Mouse (Mus musculus): ENCODE results near the gene 5730596B20Rik.

Gene 5730596B20Rik

DNA sequence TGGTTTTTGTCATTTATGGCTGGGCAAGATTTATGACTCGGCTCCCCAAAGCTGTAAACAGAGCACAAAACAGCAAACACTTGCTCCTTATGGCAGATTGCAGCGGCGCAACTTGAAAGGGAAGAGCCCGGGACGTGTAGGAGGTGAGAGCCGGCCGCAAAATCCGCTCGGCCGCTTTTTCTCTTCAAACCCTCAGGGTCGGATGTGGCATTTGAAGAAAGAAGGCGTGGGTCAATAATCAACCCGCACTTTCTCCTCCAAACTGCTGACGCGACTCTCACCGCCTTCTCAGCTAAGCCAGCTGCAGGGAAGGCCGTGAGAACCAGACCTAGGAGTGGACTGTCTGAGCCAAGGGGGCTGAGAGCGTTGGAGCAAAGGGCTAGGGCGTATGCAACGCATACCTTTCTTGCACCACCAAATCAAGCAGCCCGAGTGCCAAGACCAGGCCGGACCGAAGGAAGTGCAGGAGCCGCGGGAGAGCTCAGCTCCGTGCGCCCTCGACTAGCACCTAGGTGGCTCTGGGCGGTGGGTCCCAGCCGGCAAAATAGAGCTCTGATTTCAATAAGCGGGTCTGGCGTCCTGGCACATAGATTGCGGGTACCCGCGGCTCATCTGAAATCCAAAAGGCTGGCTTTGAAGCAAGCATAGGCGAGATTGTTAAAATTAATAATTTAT lies at the start of gene 5730596B20Rik:
TSS of gene 5730596B20Rik (plus strand) at position 438 of the 675 bp plus-strand sequence.
- no peak for DNase-seq (ENCODE audit: low spot score in 2 of 2)

GRCm38 (mm10) chr6:52137841-52138535 lies 39.3 kb upstream of the 5730596B20Rik start:
- no peak for DNase-seq (ENCODE audit: low spot score in 2 of 2)

- DNase-seq (ENCODE audit: low spot score in 2 of 2): no peak
These were observed 38.7 kb upstream of the 5730596B20Rik start for GRCm38 (mm10) chr6:52138576-52138975.

DNA sequence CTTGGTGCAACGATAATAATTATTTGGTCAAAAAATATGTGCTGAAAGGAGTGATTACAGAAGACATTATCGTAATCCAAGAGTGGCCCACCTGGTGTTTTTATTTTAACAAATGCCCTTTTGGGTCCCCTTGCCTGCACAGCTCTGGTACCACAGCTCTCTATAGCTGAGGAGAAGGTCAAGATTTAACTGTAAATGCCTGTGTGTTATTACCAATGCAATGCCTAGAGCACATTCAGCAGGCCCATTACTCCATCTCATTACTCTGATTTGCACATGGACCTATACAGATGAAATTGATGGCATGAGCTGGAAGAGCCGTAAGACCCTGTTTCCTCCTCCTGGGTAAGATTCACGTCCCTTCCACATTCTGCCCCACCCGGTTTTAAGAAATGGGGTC lies 38.2 kb upstream of the 5730596B20Rik start:
- DNase-seq (ENCODE audit: low spot score in 2 of 2): no peak

DNA sequence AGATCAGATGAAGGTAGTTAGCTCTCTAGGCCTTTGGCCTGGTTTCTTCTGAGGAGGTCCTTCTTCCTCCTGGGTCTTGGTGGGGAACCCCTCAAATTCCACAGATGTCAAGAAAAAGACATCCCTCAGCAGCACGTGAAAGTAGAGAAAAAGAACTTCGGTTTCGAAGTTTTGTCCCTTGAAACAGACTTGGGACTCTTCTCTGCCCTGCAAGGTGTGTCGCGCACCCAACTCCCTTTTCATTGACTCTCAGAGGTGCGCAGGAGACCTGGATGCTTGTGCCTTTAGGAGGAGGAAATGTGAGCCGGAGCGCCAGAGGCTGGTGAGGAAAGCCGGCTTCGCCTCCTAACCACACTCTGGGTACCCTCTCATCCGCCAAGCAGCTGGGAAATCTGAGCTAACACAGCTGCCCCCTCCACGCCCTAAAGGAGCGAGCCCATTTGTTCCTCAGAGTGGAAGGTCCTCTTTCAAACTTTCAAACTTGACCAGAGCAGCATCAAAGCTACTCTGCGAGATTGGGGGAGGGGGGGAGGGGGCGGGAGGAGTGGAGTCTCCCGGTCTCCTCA lies 26.8 kb upstream of the 5730596B20Rik start:
- no peak for DNase-seq (ENCODE audit: low spot score in 2 of 2)

DNA sequence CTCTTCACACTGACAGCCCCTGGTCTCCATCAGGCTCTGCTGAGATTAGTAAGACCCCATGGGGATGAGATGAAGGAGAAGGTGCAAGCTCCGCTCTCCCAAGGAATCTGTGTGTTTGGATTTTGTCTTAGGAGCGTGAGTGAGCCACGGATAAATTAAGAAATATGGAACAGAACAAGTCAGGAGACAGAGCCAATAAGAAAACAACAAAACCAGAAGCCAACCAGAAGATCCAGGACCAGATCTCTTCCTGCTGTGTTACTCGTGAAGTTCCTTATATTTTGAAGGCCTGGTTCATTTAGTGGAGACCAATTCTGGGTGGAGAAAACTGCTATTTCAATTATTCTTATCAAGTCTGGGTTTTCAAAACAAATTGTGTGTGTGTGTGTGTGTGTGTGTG lies 25.7 kb upstream of the 5730596B20Rik start:
- no peak for DNase-seq (ENCODE audit: low spot score in 2 of 2)

- DNase-seq (ENCODE audit: low spot score in 2 of 2): no peak
These were observed 24.8 kb upstream of the 5730596B20Rik start for GRCm38 (mm10) chr6:52152226-52153193.

- DNase-seq (ENCODE audit: low spot score in 2 of 2): no peak
These were observed 24.0 kb upstream of the 5730596B20Rik start for GRCm38 (mm10) chr6:52153270-52153669.

DNA sequence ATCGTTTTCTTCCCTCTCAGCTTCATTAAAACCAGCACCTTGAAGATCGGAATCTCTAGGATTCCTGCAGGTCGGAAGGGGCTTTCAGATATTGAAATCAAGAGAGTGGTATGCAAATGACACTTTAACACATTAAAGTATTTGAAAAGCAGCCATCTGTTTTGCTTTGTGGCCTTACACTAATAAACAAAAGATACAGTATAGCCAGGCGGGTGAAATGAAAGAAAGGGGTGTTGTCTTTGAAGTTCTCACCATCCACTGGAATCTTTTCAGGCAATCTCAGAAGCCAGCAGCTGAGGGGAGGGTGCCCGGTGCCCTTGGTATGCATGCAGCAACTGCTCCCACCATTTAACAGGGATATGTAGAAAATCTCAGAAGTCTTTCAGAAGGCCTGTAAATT lies 23.3 kb upstream of the 5730596B20Rik start:
- DNase-seq (ENCODE audit: low spot score in 2 of 2): no peak

DNA sequence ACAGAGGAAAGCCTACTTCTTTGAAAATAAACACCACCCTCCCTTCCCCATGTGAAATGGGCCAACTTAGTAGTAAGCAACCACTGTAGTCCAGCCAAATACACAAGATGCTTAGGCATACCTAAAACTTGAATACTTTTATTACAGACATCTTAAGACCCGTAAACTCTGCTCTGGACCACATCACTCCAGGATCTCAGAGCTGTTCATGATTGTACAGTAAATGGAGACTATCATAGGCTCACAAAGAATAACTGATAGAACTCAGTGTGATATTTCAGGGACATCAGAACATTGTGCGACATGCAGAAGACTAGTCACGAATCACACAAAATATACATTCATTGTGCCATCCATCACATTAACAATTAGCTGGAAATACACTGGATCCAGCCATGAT lies 21.8 kb upstream of the 5730596B20Rik start:
- DNase-seq (ENCODE audit: low spot score in 2 of 2): no peak

DNA sequence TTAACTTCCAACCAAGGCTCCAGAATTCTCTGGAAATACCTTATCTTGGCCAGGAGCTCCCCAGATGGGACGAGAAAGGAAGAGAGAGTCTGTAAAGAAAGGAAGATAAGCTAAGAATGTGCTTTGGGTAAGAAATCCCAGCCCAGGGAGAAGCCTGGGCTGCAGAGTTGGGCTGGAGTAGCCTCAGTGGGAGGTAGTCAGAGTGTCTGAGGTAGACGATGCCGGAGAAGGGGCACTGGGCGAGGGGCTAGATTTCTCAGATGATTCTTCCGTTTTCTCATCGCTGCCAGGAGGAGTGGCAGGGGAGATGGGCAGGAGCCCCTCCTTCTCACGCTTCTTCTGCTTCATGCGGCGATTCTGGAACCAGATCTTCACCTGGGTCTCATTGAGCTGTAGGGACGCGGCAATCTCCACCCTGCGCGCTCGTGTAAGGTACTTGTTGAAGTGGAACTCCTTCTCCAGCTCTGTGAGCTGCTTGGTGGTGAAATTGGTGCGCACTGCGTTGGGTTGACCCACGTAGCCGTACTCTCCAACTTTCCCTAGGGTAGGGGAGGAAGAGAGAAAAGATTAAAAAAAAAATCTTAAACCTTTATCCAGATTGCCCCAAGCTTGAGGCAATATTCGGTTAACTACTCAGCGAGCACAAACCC lies 20.6 kb upstream of the 5730596B20Rik start:
- no peak for DNase-seq (ENCODE audit: low spot score in 2 of 2)

- DNase-seq (ENCODE audit: low spot score in 2 of 2): no peak
These were observed 19.6 kb upstream of the 5730596B20Rik start for GRCm38 (mm10) chr6:52157466-52158275.

GRCm38 (mm10) chr6:52158276-52159051 lies 18.8 kb upstream of the 5730596B20Rik start, which contains the start of gene Hoxa1:
Gene Hoxa1, minus strand, starts transcription at chr6:52158317.
- no peak for DNase-seq (ENCODE audit: low spot score in 2 of 2)

- DNase-seq (ENCODE audit: low spot score in 2 of 2): no peak
These were observed 18.0 kb upstream of the 5730596B20Rik start for GRCm38 (mm10) chr6:52159164-52159761.

DNA sequence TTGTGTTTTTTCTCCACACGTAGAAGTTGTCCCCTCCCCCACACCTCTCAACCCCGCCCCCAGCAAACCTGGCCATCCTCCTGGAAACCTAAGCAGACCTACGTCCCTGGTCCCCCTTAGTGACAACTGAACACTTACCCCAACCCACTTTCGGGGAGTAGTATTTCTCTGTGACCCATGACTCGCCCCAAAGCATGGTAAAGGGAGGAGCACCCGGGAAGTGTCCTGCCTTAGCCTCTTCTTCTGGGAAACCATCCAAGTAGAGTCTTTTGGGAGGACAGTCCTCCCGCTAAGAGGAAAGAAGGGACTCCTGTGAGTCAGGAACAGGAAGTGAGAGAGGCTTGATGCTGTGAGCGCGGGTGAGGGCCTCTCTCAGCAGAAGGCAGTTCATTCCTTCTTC lies 17.3 kb upstream of the 5730596B20Rik start:
- no peak for DNase-seq (ENCODE audit: low spot score in 2 of 2)

GRCm38 (mm10) chr6:52160511-52161335 lies 16.6 kb upstream of the 5730596B20Rik start:
- no peak for DNase-seq (ENCODE audit: low spot score in 2 of 2)

DNA sequence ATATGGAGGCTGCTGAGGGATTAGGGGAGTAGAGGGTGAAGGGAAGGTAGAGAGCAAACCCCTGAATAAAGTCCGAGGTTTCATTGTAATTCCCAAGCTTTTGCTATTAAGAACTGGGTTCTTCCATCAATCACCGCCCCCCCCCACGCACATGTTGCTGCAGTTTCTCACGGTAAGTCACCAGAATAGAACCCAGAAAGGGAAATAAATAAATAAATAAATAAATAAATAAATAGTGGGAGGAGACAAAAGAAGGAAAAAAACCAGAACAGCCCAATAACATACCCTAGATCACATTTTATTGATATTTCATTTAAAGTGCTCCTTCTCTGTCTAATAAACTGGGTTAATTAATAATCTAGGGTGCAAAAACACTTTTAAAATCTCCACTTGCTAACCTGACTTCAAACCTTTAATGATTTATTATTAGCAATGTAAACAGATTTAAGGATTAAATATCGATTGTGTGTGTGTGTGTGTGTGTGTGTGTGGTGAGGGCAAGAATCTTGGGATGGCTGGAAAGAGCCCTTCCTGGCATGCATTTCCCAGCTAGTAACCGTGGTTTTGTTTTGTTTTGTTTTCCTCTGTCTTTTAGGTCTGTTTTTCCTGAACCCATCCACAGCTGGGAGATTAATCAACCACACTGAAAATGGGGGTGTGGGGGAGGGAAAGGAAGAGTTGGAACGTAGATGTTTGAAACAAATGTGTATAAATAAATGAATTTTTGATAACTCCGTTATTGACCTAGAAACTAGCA lies 15.8 kb upstream of the 5730596B20Rik start:
- no peak for DNase-seq (ENCODE audit: low spot score in 2 of 2)

GRCm38 (mm10) chr6:52162093-52162380 lies 15.3 kb upstream of the 5730596B20Rik start:
- no peak for DNase-seq (ENCODE audit: low spot score in 2 of 2)

Measured in right cerebral cortex, postnatal 36 days (tissue).